Mouse (Mus musculus) adrenal gland, postnatal 36 days (tissue): ENCODE data around the gene Pea15a. TPM values are rescaled to one million over a fixed set of nuclear protein-coding genes. Genes with fewer than 3 reads are reported as not detected.

Experiments used
- DNase-seq, 2 experiments: peaks; one replicate each; pipeline ENCODE4 v3.0.0; 2021; ENCODE audit warnings: mixed read lengths in 1 of 2
- total RNA-seq, 2 experiments: library from RNA; stranded (reverse); gene quantifications; 2 replicates each; pipeline ENCODE4 v1.2.3; 2021

The Pea15a gene
- total RNA-seq, 2 experiments from 2014 or later: 53.9 to 62.1 TPM

GRCm38 (mm10) chr1:172179102-172179501 is 27.5 kb downstream of the Pea15a start:
- DNase-seq: no peak

- DNase-seq: no peak
Observed at GRCm38 (mm10) chr1:172177791-172178190, 28.8 kb downstream of the Pea15a start.

- no peak for DNase-seq
Observed at GRCm38 (mm10) chr1:172173181-172173580, 33.4 kb downstream of the Pea15a start.

GRCm38 (mm10) chr1:172172381-172172780 is 34.2 kb downstream of the Pea15a start:
- peak; percentile 49 to 55 for DNase-seq

DNA sequence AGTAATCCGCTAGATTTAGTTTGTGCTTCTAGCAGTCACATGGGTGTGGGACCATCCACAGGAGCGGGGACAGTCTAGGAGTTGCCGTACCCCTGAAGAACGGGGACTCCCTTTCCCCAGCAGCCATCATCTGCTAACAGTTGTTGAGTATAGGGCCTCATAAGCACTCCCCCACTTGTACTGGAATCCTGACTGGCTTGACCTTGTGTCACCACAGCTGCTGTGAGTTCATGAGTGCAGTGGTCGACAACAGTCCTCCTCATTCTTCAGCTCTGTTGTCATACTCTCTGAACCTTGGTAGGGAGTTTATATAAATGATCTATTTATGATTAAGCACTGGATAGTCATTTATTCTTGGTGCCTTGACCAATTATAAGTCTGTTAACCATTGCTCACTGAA is 36.8 kb downstream of the Pea15a start:
- DNase-seq: peak in 1 of 2 experiments; percentile 21

- no peak for DNase-seq
Observed at GRCm38 (mm10) chr1:172167911-172168310, 38.7 kb downstream of the Pea15a start.

DNA sequence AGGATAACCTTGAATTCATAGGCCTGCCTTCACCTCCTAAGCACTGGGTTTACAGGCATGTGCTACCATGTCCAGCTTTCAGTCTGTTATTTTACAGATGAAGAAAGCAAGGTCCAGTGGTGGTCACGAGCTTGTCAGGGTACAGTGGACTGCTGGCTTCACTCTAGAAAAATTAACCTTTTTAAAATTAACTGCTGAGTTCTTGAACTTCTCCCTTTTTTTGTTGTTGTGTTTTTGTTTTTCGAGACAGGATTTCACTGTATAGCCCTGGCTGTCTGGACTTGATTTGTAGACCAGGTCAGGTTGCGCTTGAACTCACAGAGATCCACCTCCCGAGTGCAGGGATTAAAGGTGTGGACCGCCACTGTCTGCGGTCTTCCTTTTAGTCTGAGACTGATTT is 43.6 kb downstream of the Pea15a start:
- no peak for DNase-seq

DNA sequence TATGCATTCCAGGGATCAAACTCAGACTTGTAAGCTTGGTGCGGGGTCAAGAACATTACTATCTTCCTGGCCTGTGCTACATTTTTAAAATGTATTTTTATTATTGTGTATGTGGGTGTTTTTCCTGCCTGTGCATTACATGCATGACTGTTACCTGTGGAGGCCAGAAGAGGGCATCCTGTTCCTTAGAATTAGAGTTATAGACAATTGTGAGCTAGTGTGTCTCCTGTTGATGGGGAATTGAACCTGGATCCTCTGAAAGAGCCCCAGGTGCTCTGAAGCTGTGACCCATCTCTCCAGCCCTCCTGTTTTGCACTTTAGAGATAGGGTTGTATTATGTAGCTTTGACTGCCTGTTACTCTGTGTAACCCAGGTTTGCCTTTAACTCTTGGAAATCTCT is 44.6 kb downstream of the Pea15a start:
- no peak for DNase-seq

DNA sequence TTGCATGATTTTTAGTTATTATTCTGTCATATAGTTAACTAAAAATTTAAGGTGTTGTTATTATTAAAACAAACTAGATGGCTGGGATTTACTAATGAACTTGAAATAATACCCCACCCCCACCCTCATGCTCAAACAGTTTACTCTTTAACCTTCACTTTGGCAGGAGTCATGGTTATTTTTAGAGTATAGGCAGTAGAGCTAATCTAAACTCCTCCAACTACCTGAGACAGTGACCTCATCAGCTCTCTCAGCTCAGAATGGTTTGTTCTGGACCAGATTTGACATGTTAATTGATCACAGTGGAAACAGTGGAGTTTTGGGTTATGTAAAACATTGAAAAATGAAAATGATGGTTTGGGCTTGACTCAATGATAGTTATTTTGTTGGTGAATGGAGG is 46.1 kb downstream of the Pea15a start:
- DNase-seq: no peak

DNA sequence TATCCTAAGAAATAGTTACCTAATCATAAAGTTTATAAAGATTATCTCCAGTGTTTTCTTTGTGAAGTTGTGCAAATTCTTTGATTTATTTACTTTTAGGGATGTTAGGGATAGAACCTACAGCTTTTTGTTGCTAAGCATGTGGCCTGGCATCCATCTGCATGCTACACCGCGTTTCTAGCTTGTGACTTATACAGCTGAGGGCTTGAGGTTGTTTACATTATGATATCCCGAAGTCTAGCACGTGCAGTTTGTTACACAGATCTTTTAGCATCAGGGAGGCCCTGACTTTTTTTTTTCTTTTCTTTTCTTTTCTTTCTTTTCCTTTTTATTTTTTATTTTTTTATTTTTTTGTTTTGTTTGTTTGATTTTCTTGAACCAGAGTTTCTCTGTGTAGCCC is 46.6 kb downstream of the Pea15a start:
- no peak for DNase-seq

DNA sequence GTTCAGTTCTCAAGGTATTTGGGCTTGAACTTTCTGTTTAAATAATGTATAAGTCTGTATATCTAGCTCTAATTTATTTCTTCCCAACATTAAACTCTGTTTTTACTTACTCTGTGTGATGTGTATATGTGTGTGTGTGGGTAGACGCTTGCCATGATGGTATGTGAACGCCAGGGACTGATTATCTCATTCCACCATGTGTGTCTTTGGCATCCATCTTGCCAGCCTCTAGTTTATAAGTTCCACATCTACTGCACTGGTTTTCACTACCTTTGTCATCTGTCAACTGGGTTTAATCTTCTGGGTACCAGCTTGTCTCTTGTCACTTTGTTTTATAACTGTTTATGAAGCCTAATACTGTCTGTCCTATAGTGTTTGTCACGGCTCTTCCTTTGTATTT is 51.1 kb downstream of the Pea15a start:
- no peak for DNase-seq

DNA sequence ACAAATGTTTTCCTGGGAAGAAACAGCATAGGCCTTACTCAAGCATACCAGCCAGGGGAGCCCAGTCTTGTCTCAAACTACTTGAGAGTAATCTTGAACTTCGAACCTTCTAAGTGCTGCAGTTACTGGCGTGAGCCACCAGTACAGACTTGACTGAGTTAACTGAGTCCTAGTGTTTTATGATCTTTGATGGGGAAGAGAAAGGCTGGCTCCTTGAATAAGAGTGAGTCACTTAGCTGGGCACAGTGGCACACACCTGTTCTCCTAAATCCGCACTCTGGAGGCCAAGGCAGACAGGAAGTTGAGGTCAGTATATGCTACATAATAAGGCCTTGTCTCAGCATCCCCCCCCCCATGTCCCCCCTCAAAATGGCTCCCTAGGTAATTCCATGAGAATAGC is 52.1 kb downstream of the Pea15a start:
- DNase-seq: no peak

DNA sequence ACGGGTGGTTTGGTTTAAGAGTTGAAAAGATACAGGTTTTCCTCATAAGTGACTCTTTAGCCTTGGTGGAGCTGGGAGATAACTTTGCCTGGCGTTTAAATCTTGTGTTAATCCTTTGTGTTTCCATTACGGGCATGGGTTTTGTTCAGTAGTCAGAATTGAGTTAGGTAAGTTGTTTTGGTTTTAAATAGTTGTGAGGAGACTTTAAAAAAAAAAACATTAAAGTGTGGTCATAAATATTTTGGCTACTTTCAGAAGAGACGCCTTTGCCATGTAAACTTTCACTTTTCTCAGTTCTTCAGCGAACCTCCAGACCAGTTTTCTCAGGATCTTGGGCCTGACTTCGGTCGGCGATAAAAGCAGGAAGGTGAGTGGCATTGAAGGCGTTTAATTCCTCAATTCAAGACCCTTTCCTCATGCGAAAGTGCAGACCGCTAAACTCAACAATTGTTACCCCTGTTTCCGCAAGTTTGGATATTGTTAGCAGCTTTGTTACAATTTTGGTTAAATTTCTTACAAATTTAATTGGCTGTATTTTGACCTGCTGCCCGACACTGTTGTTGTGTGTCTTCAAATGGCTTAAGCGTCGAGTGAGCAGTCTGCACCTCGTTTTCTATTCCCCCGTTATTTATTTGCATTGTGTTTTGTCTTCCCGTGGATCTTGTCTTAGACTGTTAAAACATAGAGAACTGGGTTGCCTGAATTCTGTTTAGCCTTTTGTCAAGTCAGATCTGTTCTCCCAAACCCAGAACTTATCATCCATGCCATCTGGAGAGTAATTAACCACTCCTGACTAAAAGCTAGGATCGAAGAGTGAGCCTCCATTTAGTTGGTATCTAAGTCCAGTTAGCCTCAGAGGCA is 57.4 kb downstream of the Pea15a start:
- DNase-seq: no peak

- peak; percentile 39 to 67 for DNase-seq
Observed at GRCm38 (mm10) chr1:172148279-172148954, 58.2 kb downstream of the Pea15a start.

DNA sequence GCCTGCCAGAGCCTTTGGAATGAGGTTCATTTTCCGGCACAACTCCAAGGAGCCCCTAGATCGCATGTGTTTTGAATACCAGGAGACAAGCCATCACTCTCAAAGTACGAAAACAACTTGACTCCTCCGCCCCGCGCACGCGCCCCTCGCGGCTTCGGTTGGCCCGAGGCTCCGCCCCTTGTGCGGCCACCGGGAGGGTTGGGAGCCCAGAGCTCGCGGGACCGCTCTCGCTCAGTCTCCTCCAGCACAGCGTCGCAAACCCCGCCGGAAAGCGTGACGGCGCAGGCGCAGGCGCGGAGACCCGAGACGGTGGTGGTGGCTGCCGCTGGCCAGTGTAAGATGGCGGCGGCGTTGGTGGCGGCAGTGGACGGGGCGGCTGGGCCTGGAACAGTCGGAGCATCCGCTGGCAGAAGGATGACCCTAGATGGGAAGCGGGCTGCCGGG is 58.7 kb downstream of the Pea15a start, which contains the start of gene Dcaf8:
Gene Dcaf8, plus strand, starts transcription at position 250 of the 444 bp plus-strand sequence.
- peak; percentile 99 for DNase-seq

Other genes starting within 250 kb of the Pea15a start
- gene Vangl2, start 178.4 kb downstream of the Pea15a start, total RNA-seq: 1 to 10 TPM; 2.5 to 5.7 TPM
- not detected for gene Nhlh1, start 149.2 kb downstream of the Pea15a start, total RNA-seq
- gene Copa, start 124.3 kb downstream of the Pea15a start, total RNA-seq: 100 to 1,000 TPM; 178 to 197 TPM
- 100 to 1,000 TPM in 1 of 2 experiments, 10 to 100 TPM in 1; 94.4 to 101 TPM for gene Ncstn, start 124.0 kb downstream of the Pea15a start, total RNA-seq
- gene Pex19, start 80.0 kb downstream of the Pea15a start, total RNA-seq: 100 to 1,000 TPM; 112 to 147 TPM
- 100 to 1,000 TPM; 108 to 143 TPM for gene Dcaf8, start 58.7 kb downstream of the Pea15a start, total RNA-seq
- gene Casq1, start 13.1 kb upstream of the Pea15a start, total RNA-seq: under 1 TPM in 1 of 2 experiments, not detected in 1; 0.46 TPM
- gene Atp1a4, start 51.6 kb upstream of the Pea15a start, total RNA-seq: 1 to 10 TPM in 1 of 2 experiments, under 1 TPM in 1; 0.53 to 1.4 TPM
- 10 to 100 TPM; 24.9 to 39.2 TPM for gene Igsf8, start 54.8 kb upstream of the Pea15a start, total RNA-seq
- gene Atp1a2, start 91.3 kb upstream of the Pea15a start, total RNA-seq: 100 to 1,000 TPM; 134 to 155 TPM
- under 1 TPM in 1 of 2 experiments, not detected in 1; 0.23 TPM for gene Kcnj9, start 122.5 kb upstream of the Pea15a start, total RNA-seq
- gene Kcnj10, start 134.4 kb upstream of the Pea15a start, total RNA-seq: under 1 TPM; 0.46 to 0.56 TPM
- gene Pigm, start 169.7 kb upstream of the Pea15a start, total RNA-seq: 10 to 100 TPM; 11.2 to 13.2 TPM